Mouse (Mus musculus): ENCODE measurements around the gene Mthfd2.
"Not testable (repeated sequence)": the region's sequence is repeated elsewhere in the genome, so short reads cannot be mapped to it uniquely, and the experiment has no call there.

Gene Mthfd2

GRCm38 (mm10) chr6:83325525-83326393 is at the start of gene Mthfd2, which contains the start of gene Mob1a:
TSS of gene Mthfd2 (minus strand) at chr6:83325908.
TSS of gene Mob1a (plus strand) at chr6:83326016.
- ATAC-seq (ENCODE audit: insufficient number of reproducible peaks, low FRiP score, low TSS enrichment) = peak; percentile 99

GRCm38 (mm10) chr6:83373704-83374300 is 48.1 kb upstream of the Mthfd2 start:
- ATAC-seq (ENCODE audit: insufficient number of reproducible peaks, low FRiP score, low TSS enrichment) = no peak

GRCm38 (mm10) chr6:83371350-83371749 is 45.6 kb upstream of the Mthfd2 start:
- no peak for ATAC-seq (ENCODE audit: insufficient number of reproducible peaks, low FRiP score, low TSS enrichment)

DNA sequence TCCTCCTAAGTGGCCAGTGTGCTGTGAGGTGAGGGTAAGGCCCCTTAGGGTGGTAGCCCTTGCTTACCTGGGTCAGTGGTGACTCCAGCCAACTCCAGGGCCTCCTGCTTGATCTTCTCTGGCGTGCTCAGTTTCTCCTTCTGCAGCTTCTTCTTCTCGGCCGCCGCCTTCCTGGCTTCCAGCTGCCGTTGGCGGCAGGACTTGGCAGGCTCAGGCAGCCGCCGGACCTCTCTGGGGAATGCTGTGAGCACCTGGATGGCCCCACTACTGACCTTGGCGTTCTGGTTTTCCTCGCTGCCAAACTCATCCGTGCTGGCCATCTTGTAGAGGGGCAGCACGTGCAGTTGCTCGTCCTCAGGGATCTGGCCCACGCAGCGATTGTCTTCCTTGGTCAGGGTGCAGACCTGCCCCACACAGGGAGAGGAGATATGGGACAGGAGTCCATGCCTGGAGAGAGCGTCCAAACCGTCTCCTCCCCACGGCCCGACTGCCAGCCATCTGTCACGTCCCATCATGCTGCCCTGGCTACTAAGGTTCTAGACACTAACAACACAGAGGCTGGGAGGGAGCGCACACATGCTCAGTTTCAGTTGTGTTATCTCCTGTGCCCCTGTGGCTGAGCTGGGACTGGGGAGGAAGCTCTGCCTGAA is 44.7 kb upstream of the Mthfd2 start:
- ATAC-seq (ENCODE audit: insufficient number of reproducible peaks, low FRiP score, low TSS enrichment) = peak; percentile 67; the same call in 1 of the 2 replicates

DNA sequence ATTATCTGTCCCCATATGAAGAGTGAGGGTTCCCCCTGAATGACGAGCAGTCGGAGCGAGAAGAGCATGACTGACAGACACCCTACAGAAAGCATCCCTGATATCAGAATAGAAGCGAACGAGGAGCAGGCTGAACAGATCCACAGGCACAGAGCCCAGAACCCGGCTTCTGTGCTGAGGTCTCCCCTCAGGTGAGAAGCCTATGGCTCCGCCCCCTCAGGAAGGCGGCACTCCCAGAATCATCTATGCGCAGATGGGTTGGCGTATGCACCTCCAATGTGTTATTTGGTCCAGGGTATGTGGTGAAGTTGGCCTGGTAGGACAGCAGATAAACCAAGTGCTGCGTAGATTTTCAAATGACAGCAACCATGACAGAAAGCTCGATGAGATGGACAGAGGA is 37.4 kb upstream of the Mthfd2 start:
- ATAC-seq (ENCODE audit: insufficient number of reproducible peaks, low FRiP score, low TSS enrichment) = no peak

DNA sequence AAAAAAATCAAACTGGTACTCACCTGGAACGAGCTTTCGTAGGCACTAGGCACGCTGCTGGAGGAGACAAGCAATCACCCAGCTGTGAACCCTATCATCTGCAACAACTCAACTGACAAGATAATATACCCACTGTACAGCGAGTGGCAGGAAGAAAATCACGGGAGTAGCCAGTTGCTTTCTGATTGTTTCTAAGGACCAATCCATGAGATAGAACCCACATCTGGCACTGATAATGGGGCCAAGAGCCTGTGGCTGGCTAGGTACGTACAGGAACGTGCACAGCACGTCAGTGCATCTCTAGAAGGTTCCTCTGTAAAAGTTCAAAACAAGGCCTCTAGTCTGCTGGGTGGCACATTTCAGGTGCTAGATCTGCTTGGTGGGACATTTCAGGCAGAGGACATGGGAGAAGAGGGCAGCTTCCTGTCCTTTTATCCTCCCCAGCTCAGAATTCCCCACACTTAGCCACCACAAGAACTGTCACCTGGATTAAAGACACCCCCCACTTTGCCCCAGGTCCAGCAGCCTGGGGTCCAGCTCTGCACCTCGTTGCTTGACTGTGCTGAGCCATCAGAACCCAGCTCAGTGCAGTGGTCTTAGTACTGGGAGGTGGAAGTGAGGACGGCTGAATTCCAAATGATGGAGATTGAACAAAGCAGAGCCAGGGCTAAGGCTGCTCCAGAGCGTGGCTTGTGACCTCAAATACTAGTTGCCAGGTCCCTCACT is 36.0 kb upstream of the Mthfd2 start:
- no peak for ATAC-seq (ENCODE audit: insufficient number of reproducible peaks, low FRiP score, low TSS enrichment)

- ATAC-seq (ENCODE audit: insufficient number of reproducible peaks, low FRiP score, low TSS enrichment) = no peak
These were observed 31.7 kb upstream of the Mthfd2 start for GRCm38 (mm10) chr6:83357436-83357835.

DNA sequence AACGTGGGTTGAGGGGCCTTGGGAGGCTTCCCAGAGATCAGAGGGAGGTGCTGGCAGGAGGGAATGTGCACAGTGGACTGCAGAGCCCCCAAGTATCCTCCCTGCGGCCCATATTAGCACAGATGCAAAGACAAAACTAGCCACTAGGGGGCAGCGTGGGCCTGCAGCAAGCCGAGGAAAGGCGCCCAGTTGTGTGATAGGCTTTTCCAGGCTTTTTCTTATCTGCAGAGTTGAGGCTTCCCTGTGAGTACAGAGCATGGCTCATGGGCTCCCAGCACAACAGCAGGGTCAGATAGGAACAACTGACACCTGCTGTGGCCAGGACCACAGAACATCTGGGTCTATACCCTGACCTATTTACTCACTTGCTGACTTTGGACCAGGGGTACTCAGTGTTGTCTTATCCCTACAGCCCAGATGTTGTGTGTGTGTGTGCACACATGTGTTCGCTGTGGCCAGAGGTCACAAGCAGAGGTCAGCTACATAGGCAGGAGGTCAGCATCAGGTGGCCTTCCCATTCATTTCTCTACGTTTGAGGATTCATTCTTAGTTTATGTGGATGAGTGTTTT is 30.9 kb upstream of the Mthfd2 start:
- ATAC-seq (ENCODE audit: insufficient number of reproducible peaks, low FRiP score, low TSS enrichment) = no peak

DNA sequence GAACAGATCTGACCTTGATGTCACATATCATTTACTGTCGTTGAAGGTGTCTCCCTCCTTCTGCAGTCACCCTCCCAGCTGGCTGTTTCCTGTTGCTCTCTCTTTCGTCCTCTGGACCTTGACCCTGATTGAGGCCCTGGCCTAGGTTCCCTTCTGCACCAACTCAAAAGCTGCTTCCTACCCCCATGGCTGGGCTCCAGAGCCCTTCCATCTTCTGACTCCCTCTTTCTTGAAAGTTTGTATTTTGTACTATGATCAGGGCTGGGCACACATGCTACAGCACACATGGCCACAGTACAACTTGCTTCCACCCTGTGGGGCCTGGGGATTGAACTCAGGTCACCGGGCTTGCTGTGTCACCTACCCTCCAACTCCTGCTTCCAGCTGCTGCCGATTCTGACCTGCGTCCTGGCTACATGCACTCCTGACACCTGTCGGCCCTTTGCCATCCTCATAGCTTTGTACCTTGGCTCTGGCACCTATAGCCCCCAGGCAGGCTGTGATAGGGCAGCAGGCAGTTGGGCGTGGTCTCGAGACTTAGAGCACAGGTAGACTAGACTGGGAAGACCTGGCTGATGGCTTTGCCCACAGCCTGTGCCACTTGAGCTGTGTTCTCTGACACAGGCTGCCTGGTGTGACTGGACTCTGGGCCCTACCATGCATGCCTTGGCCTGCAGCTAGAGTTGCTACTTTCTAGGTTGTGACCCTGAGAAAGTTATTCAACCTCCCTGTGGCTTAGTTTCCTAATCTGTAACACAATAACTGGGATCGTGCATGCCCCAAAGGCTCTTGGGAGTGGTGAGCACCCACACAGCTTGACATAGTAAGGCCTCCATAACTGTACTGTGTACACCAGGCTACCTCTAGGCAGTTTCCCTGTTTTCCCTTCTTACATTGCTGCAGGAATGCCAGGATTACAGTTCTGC is 29.4 kb upstream of the Mthfd2 start:
- ATAC-seq (ENCODE audit: insufficient number of reproducible peaks, low FRiP score, low TSS enrichment) = no peak

DNA sequence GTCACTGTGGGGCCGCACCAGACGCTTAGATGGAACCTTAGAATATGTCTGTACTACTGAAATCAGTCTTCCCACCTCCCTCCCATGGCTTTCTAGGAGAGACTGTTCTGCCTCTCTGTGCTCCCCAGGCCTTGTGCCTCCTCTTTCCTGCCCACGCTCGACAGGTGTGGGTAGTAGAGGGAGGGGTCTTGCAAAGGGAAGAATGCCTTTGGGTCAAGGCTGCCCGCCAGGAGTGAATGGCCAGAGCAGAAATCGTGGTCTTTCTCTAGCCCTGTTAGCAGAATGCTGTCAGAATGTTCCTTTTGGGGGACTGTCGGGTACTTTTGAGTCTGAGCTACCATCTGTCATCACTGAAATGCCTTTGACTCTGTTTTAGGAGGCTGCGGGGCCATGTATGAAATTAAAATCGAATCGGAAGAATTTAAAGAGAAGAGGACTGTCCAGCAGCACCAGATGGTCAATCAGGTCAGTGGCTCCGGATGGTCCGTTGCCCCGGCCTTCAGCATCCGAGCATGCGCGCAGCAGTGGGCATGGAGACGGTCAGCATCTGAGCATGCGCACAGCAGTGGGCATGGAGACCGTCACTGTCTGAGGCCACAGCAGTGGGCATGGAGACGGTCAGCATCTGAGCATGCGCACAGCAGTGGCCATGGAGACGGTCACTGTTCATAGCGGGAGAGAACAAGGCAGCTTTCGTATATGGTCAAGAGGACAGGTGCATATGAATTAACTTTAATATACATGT is 27.1 kb upstream of the Mthfd2 start:
- ATAC-seq (ENCODE audit: insufficient number of reproducible peaks, low FRiP score, low TSS enrichment) = peak; percentile 82

DNA sequence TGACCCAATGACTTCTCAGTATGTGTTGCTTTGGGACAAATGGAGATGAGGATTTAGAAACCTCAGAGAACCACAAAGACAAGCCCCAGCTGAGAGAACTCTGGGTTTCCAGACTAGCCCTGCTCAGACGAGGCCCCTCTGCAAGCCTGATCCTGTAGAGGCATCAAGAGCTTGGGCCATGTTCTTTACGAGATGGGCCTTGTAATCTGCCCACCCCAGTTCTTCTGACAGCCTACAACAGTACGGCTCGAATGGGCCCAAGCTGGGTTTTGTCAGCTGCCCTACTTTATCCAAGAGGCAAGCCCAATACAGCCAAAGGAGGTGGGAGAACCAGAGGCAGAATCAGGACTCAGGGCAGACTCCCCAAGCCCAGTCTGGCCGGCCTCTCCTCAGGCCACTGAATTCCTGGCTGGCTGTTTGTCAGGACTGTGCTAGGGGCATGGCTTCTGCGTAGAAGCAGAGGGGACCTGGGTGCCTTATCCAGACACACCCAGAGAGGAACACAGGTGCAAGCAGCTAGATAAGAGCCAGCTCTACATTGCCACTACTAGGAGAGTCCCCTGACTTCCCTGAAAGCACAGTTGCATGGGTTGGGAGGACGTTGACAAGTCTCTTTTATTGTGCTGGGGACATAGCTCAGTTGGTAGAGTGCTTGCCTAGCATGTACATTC is 25.9 kb upstream of the Mthfd2 start:
- ATAC-seq (ENCODE audit: insufficient number of reproducible peaks, low FRiP score, low TSS enrichment) = no peak

DNA sequence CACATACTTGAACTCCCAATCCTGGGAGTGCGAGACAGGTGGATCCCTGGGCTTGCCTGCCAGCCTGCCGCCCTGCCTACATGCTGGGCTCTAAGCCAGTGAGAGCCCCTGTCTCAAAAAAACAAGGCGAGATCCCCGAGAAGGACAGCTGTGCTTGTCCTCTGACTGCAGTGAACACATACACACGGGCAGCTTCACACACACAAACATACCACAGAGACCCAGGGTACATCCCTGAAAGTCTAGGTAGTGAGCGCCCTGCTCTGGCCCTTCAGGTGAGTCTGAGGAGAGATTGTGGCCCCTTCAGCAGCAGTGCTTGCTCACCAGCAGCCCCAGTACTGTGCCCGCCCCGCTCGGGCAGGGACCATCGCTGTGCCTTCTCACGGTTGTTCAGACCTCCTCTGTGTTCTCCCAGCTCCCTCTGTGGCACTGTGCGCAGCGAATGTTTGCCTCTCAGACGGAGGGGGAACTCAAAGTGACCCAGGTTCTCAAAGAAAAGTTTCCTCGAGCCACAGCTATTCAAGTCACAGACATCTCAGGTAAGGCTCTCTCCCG is 25.2 kb upstream of the Mthfd2 start:
- ATAC-seq (ENCODE audit: insufficient number of reproducible peaks, low FRiP score, low TSS enrichment) = no peak

- ATAC-seq (ENCODE audit: insufficient number of reproducible peaks, low FRiP score, low TSS enrichment) = no peak
These were observed 24.5 kb upstream of the Mthfd2 start for GRCm38 (mm10) chr6:83350172-83350571.

GRCm38 (mm10) chr6:83349274-83349958 is 23.7 kb upstream of the Mthfd2 start:
- peak; percentile 68 for ATAC-seq (ENCODE audit: insufficient number of reproducible peaks, low FRiP score, low TSS enrichment)

- no peak for ATAC-seq (ENCODE audit: insufficient number of reproducible peaks, low FRiP score, low TSS enrichment)
These were observed 23.2 kb upstream of the Mthfd2 start, which contains the start of gene Bola3 for GRCm38 (mm10) chr6:83348873-83349272. TSS of gene Bola3 (plus strand) at chr6:83349147.

GRCm38 (mm10) chr6:83347916-83348315 is 22.2 kb upstream of the Mthfd2 start:
- no peak for ATAC-seq (ENCODE audit: insufficient number of reproducible peaks, low FRiP score, low TSS enrichment)

DNA sequence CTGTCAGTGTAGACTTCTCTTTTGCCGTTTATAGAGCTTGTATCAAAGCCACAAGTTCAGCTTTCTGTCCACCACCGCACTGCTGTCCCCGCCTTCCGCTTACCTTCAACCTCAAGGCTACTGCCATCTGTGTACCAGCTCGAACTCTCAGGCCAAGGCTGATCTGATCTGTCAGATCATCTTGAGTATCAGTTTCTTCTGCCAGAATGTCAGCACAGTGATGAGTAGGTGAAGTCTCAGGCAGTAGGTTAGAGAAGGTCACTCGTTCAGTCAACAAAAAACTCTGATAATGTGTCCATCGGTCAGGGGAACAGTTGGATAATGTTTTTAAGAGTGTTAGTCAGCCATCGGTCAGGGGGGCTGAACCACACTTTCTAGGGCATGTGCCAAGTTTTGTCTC is 19.6 kb upstream of the Mthfd2 start:
- ATAC-seq (ENCODE audit: insufficient number of reproducible peaks, low FRiP score, low TSS enrichment) = not testable (repeated sequence)
